ENCODE assay signal across 15 mouse cellular contexts in the genomic region with DNA sequence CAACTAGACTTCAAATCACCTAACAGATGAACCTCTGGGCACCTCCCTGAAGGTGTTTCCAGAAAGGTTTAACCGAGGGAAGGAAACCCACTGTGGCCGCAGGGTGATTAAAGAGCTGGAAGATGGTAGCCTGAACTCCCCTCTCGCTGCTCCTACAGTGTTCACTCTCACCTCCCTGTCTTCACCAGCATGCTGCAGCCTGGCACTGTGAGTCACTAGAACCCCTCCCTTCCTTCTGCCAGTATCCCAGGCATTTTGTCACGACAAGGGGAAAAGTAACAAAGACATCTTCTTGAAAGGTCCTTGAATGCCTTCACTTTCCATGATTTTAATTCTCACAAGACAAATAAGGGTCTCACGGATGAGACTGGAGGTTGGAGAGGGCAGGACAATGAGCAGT.
"Had no signal": no experiment of that assay in that cellular context is flagged by ENCODE, and none has a peak within 500 bp of the region (broad histone marks: within the 10 kb centered on the region; RNA-seq: fewer than 3 reads in every experiment).

No protein-coding gene starts in this region.

- H3K9me3 ChIP-seq: limb, embryonic 12.5 days; limb, embryonic 15.5 days; midbrain, embryonic 12.5 days had no signal

- H3K36me3 ChIP-seq: limb, embryonic 12.5 days; limb, embryonic 15.5 days; midbrain, embryonic 12.5 days had no signal

- ATAC-seq: liver, postnatal 0 days; lung, postnatal 0 days had no signal

- H3K4me2 ChIP-seq: limb, embryonic 12.5 days; limb, embryonic 15.5 days; liver, embryonic 11.5 days; lung, embryonic 14.5 days; midbrain, embryonic 12.5 days had no signal

- H3K27ac ChIP-seq: limb, embryonic 12.5 days; limb, embryonic 15.5 days; liver, embryonic 14.5 days; macrophage; midbrain, embryonic 12.5 days had no signal

- DNase-seq: kidney, adult 9 months; kidney, postnatal 14 days; kidney, postnatal 4 days; left cerebral cortex, postnatal 4 days; liver, postnatal 0 days; lung, embryonic 14.5 days; thymus, adult 18-20 months; thymus, postnatal 4 days had no signal

- H3K4me3 ChIP-seq: limb, embryonic 12.5 days; limb, embryonic 15.5 days; midbrain, embryonic 12.5 days had no signal

- H3K9ac ChIP-seq: limb, embryonic 12.5 days; limb, embryonic 15.5 days; liver, embryonic 14.5 days; liver, postnatal 0 days; lung, embryonic 14.5 days; midbrain, embryonic 12.5 days had no signal

- H3K4me1 ChIP-seq: limb, embryonic 12.5 days; limb, embryonic 15.5 days had no signal

- H3K27me3 ChIP-seq: limb, embryonic 12.5 days; limb, embryonic 15.5 days had no signal
